ENCODE assay signal across 24 mouse cellular contexts in the genomic region with DNA sequence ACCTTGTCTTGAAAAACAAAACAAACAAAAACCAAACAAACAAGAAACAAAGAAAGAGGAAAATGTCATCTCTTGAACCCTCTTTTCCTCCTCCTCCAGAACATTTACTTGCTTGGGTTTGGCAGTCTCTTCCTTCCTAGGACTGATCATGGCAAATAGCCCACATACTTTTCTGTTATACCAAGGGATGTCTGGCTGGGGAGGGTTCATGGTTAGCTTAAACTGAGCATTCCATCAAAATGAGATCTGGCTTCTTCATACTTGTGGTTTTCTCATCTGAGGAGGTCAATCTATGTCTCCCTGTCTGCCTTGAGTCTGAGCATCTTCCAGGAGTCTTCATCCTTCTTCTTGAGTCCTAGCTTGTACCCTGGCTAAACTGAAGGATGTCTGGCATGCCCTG. TPM values are rescaled to one million over a fixed set of nuclear protein-coding genes. Genes with fewer than 3 reads are reported as not detected.
A peak's percentile ranks its signal among the peaks of the same experiment; 100 is the strongest.
DNase-seq lines count a peak whose midpoint lies in the region; TF ChIP-seq lines count a peak whose summit lies in the region.
"Had no signal": no experiment of that assay in that cellular context is flagged by ENCODE, and none has a peak within 500 bp of the region (broad histone marks: within the 10 kb centered on the region; RNA-seq: fewer than 3 reads in every experiment).

No protein-coding gene starts in this region.

- H3K27ac ChIP-seq in heart, embryonic 10.5 days, result no peak overlapping the region
- H3K27ac ChIP-seq in embryonic fibroblast, embryonic 13.5 days (ENCODE audit: insufficient read depth, low read length), result peak overlapping the region; percentile 94
- H3K27ac ChIP-seq: embryonic facial prominence, embryonic 10.5 days; embryonic facial prominence, embryonic 12.5 days; forebrain, embryonic 10.5 days; forebrain, embryonic 12.5 days had no signal

- no peaks in the 10 kb centered on the region for H3K4me1 ChIP-seq in heart, embryonic 10.5 days
- peaks cover 17% of the 10 kb centered on the region for H3K4me1 ChIP-seq in embryonic fibroblast, embryonic 13.5 days (ENCODE audit: control insufficient read depth, insufficient read depth, low read length)
- H3K4me1 ChIP-seq: embryonic facial prominence, embryonic 10.5 days; embryonic facial prominence, embryonic 12.5 days; forebrain, embryonic 10.5 days; forebrain, embryonic 12.5 days had no signal

- H3K36me3 ChIP-seq in heart, embryonic 10.5 days, result no peaks in the 10 kb centered on the region
- H3K36me3 ChIP-seq: embryonic facial prominence, embryonic 10.5 days; embryonic facial prominence, embryonic 12.5 days; forebrain, embryonic 10.5 days; forebrain, embryonic 12.5 days had no signal

- no peak for TF ChIP-seq POLR2A in embryonic fibroblast, embryonic 13.5 days (IDR thresholded peaks at IDR 0.05; ENCODE audit: low read depth, low read length)

- no peaks in the 10 kb centered on the region for H3K27me3 ChIP-seq in heart, embryonic 10.5 days (ENCODE audit: insufficient read depth, poor library complexity, severe bottlenecking)
- H3K27me3 ChIP-seq: embryonic facial prominence, embryonic 12.5 days; forebrain, embryonic 12.5 days had no signal

- H3K4me3 ChIP-seq in heart, embryonic 10.5 days, result no peak overlapping the region
- no peak overlapping the region for H3K4me3 ChIP-seq in embryonic fibroblast, embryonic 13.5 days (ENCODE audit: insufficient read depth, low read length)
- H3K4me3 ChIP-seq: embryonic facial prominence, embryonic 10.5 days; embryonic facial prominence, embryonic 12.5 days; erythroblast, embryonic 14.5 days; forebrain, embryonic 10.5 days; forebrain, embryonic 12.5 days had no signal

- TF ChIP-seq CTCF in embryonic fibroblast, embryonic 13.5 days (IDR thresholded peaks at IDR 0.05; ENCODE audit: borderline replicate concordance, insufficient read depth, low read length), result no peak

- peak; percentile 13 for DNase-seq in heart, embryonic 10.5 days (ENCODE audit: low spot score)
- DNase-seq in heart, adult 9 months (ENCODE audit: low spot score in 2 of 2), result no peak
- DNase-seq in NIH3T3 (ENCODE audit: low read depth), result peak; percentile 60
- no peak for DNase-seq in urinary bladder, postnatal 10 days (ENCODE audit: low spot score)
- DNase-seq in T-cell, adult 2 months (ENCODE audit: low spot score), result no peak
- DNase-seq: adrenal gland, adult 2 months; adrenal gland, postnatal 10 days; adrenal gland, postnatal 25 days; cerebellum, adult 11 months; cerebellum, adult 18-20 months; cerebellum, adult 8-10 months; cerebellum, postnatal 10 days; cerebellum, postnatal 25 days had no signal

- no peaks in the 10 kb centered on the region for H3K9me3 ChIP-seq in heart, embryonic 10.5 days
- H3K9me3 ChIP-seq: embryonic facial prominence, embryonic 10.5 days; embryonic facial prominence, embryonic 12.5 days; forebrain, embryonic 10.5 days; forebrain, embryonic 12.5 days had no signal

RNA-seq across cellular contexts. Expression of a gene that starts 1.9 kb away (rescaled TPM):
- not detected in 2 replicates for polyA plus RNA-seq in heart, embryonic 10.5 days (2016; fragmentation: Nextera tagmentation; extraction: Ambion mirVana)
- polyA plus RNA-seq in embryonic fibroblast, embryonic 13.5 days (2011; ENCODE audit: insufficient read length, low read depth, missing spikeins), result 0.35 and 0.63 TPM in 2 replicates
- polyA plus RNA-seq: adrenal gland, adult 2 months; C2C12; cortical plate, adult 2 months; embryonic facial prominence, embryonic 10.5 days; embryonic facial prominence, embryonic 12.5 days; forebrain, embryonic 10.5 days; forebrain, embryonic 12.5 days; forebrain, embryonic 14.5 days; forebrain, embryonic 16.5 days; frontal cortex, adult 2 months had no signal

RNA-seq across cellular contexts. Expression of a gene that starts 36.6 kb away (rescaled TPM):
- polyA plus RNA-seq in heart, embryonic 10.5 days (2016; fragmentation: Nextera tagmentation; extraction: Ambion mirVana), result not detected in 2 replicates
- polyA plus RNA-seq in embryonic fibroblast, embryonic 13.5 days (2011; ENCODE audit: insufficient read length, low read depth, missing spikeins), result not detected in 2 replicates
- polyA plus RNA-seq: C2C12; erythroblast, embryonic 14.5 days had no signal

Comparison
In these comparisons a context has a peak if more than half of its experiments do, and no peak if none do; other contexts are left out.
1. DNase-seq: peak in heart, embryonic 10.5 days (single experiment) and NIH3T3 (single experiment); none in heart, adult 9 months (0 of 2), urinary bladder, postnatal 10 days (single experiment) and T-cell, adult 2 months (single experiment).